Mouse (Mus musculus): ENCODE data around the gene Gm42742. TPM values are rescaled to one million over a fixed set of nuclear protein-coding genes. Genes with fewer than 3 reads are reported as not detected.

Gene Gm42742
- polyA plus RNA-seq, 1 experiment = 2.2 TPM

DNA sequence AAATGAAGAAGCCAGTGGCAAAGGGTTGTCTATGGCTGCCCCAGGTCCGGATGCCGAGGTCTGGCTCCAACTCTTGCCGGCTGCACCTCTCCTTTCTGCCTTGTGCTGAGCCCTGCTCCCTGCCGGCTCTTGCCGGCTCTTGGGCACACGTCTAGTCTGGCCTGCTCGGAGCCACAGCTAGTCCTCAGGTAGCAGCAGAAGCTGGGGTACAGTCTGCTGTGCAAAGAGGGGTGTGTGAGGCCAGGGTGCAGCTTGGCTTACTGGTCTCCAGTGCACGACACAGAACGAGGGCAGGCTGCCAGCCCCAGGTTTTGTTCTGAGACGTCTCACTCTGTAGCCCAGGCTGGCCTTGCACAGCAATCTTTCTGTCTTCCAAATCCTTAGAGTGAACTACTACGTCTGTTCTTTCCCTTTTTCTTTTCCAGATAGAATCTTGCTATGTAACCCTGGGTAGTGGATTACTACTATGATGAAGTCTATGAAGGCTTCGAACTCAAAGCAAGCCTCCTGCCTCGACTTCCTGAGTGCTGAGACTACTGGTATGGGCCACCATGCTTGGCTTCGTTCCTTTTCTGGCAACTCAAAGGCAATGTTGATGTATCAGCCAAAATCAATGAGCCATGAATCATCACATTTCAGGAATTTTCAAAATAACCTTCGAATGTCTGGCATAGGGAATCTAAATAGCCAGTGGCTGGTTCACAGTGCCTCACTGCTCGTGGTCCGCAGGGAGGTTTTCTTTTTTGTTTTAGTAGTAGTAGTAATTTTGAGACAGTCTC is 11.4 kb downstream of the Gm42742 start:
- no peaks in the 10 kb centered on the region for H3K9me3 ChIP-seq (replicated peaks; ENCODE audit: control insufficient read depth, insufficient read depth, low read length, poor library complexity, severe bottlenecking)
- H3K27me3 ChIP-seq (ENCODE audit: control insufficient read depth, insufficient read depth, low read length, poor library complexity, severe bottlenecking) = no peaks in the 10 kb centered on the region
- H3K4me3 ChIP-seq (ENCODE audit: low read depth, low read length) = no peak overlapping the region
- H3K27ac ChIP-seq (ENCODE audit: insufficient read depth, low read length) = peak overlapping the region; percentile 79
- no peaks in the 10 kb centered on the region for H3K36me3 ChIP-seq (ENCODE audit: control insufficient read depth, insufficient read depth, low read length, poor library complexity, severe bottlenecking)
- TF ChIP-seq POLR2A (IDR thresholded peaks at IDR 0.05; ENCODE audit: insufficient read depth, low read length) = no peak
- TF ChIP-seq CTCF (IDR thresholded peaks at IDR 0.05; ENCODE audit: low read depth, low read length) = no peak
- no peak for TF ChIP-seq EP300 (IDR thresholded peaks at IDR 0.05; ENCODE audit: insufficient read depth, low read depth, low read length)
- no peak overlapping the region for H3K9ac ChIP-seq (ENCODE audit: low read depth, poor library complexity, severe bottlenecking)
- H3K4me1 ChIP-seq (ENCODE audit: control insufficient read depth, insufficient read depth, low read length) = peaks cover 7% of the 10 kb centered on the region

DNA sequence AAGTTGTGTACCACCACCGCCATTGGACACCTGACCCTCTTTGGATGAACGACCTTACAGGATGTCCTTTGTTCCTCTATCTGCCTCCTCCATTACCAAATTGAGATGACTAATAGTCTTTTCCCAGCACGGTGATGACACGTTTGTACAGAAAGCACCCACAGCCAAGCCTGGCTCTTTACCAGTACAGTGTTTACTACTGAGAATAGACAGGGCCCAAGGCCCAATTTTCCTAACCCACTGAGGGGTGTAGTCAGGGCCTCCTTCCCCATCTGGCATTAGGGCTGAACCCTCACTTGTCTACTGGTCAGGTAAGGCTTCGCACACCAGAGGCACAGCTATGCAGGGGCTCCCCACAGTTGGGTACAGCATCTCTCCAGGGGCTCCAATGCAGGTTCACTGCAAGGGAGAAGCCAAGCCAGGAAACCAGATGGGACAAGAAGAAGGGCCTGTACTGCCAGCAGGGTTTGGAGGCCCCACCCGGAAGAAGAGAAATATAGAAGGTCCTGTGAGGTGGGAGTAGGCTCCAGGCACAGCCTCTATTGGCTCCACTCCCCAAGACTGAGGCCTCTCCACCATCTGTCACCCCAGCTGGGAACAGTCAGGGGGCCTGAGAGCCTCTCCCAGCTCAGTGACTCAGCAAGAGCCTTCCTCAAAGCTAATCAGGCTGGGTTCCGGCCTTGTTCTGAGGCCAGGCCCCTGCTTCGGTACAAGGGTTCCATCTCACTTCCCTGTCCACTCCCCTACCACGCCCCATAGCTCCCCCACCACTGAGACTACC is 12.5 kb downstream of the Gm42742 start:
- H3K4me3 ChIP-seq (ENCODE audit: low read depth, low read length) = no peak overlapping the region
- TF ChIP-seq CTCF (IDR thresholded peaks at IDR 0.05; ENCODE audit: low read depth, low read length) (no peak), EP300 (IDR thresholded peaks at IDR 0.05; ENCODE audit: insufficient read depth, low read depth, low read length) (peak; percentile 80), POLR2A (IDR thresholded peaks at IDR 0.05; ENCODE audit: insufficient read depth, low read length) (no peak)
- peaks cover 9% of the 10 kb centered on the region for H3K4me1 ChIP-seq (ENCODE audit: control insufficient read depth, insufficient read depth, low read length)
- H3K9ac ChIP-seq (ENCODE audit: low read depth, poor library complexity, severe bottlenecking) = no peak overlapping the region
- H3K27me3 ChIP-seq (ENCODE audit: control insufficient read depth, insufficient read depth, low read length, poor library complexity, severe bottlenecking) = no peaks in the 10 kb centered on the region
- no peaks in the 10 kb centered on the region for H3K9me3 ChIP-seq (replicated peaks; ENCODE audit: control insufficient read depth, insufficient read depth, low read length, poor library complexity, severe bottlenecking)
- H3K27ac ChIP-seq (ENCODE audit: insufficient read depth, low read length) = peak overlapping the region; percentile 79
- H3K36me3 ChIP-seq (ENCODE audit: control insufficient read depth, insufficient read depth, low read length, poor library complexity, severe bottlenecking) = no peaks in the 10 kb centered on the region

DNA sequence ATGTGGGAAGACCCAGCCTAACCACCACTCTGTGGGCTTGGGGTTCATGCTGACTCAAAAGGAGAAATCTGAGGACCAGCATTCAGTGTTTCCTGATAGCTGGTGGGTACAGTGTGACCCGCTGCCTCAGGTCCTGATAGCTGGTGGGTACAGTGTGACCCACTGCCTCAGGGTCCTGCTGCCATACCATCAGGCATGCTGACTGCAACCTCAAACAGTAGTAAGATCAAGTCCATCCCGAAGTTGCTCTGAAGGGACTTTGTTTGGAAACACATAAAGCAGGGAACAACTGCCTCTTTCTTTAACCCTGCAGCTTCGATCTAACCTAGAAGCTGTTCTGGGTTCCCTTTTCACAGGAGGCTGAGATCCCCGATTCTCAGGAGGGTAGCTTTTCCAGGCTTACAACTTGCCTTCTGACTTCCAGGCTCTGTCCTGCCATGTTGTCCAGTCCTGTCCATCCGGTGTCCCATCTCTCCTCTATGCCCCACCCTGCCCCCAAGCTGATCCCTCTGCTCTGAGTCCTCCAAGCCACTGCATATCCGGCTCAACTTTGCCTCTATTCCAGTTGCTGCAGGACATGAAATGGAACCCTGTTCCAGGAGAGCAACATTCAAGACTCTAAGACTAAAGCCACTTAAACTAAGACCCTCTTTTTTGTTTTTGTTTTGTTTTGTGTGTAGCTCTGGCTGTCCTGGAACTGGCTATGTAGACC is 13.4 kb downstream of the Gm42742 start:
- Histone ChIP-seq H3K4me3 (ENCODE audit: low read depth, low read length) (no peak overlapping the region), H3K9me3 (replicated peaks; ENCODE audit: control insufficient read depth, insufficient read depth, low read length, poor library complexity, severe bottlenecking) (no peaks in the 10 kb centered on the region), H3K27me3 (ENCODE audit: control insufficient read depth, insufficient read depth, low read length, poor library complexity, severe bottlenecking) (no peaks in the 10 kb centered on the region), H3K36me3 (ENCODE audit: control insufficient read depth, insufficient read depth, low read length, poor library complexity, severe bottlenecking) (no peaks in the 10 kb centered on the region), H3K4me1 (ENCODE audit: control insufficient read depth, insufficient read depth, low read length) (peaks cover 5% of the 10 kb centered on the region), H3K27ac (ENCODE audit: insufficient read depth, low read length) (peak overlapping the region; percentile 79), H3K9ac (ENCODE audit: low read depth, poor library complexity, severe bottlenecking) (no peak overlapping the region)
- TF ChIP-seq EP300 (IDR thresholded peaks at IDR 0.05; ENCODE audit: insufficient read depth, low read depth, low read length) = peak; percentile 57; the same call in 1 of the 2 replicates
- TF ChIP-seq POLR2A (IDR thresholded peaks at IDR 0.05; ENCODE audit: insufficient read depth, low read length) = no peak
- no peak for TF ChIP-seq CTCF (IDR thresholded peaks at IDR 0.05; ENCODE audit: low read depth, low read length)

DNA sequence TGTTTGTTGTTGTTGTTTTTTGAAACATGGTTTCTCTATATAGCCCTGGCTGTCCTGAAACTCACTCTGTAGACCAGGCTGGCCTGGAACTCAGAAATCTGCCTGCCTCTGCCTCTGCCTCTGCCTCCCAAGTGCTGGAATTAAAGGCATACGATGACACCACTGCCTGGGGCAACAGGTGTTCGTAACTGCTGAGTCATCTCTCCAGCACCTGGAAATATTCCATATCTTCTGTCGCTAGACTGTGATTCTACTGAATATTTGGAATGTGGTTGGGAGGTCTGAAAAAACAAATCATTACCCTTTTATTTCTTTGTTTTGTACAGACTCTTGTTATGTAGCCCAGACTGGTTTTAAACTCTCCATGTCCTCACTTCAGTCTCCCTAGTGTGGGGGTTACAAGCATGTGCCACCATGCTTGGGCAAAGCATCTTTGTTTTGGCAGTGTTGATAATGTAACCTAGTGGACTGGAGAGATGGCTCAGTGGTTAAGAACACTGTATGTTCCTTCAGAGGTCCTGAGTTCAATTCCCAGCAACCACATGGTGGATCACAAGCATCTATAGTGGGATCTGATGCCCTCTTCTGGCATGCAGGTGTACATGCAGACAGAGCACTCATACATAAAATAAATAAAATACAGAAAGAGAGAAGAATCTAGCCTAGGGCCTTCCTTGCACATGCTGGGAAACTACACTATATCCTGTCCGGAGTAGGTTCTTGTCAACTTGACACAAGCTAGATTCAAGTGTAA is 16.6 kb downstream of the Gm42742 start:
- Histone ChIP-seq H3K9ac (ENCODE audit: low read depth, poor library complexity, severe bottlenecking) (0 out of 2 replicates have a peak overlapping the region, but pooled peaks have one; percentile 34), H3K9me3 (replicated peaks; ENCODE audit: control insufficient read depth, insufficient read depth, low read length, poor library complexity, severe bottlenecking) (no peaks in the 10 kb centered on the region), H3K27me3 (ENCODE audit: control insufficient read depth, insufficient read depth, low read length, poor library complexity, severe bottlenecking) (no peaks in the 10 kb centered on the region), H3K36me3 (ENCODE audit: control insufficient read depth, insufficient read depth, low read length, poor library complexity, severe bottlenecking) (no peaks in the 10 kb centered on the region), H3K4me1 (ENCODE audit: control insufficient read depth, insufficient read depth, low read length) (peaks cover 4% of the 10 kb centered on the region), H3K4me3 (ENCODE audit: low read depth, low read length) (no peak overlapping the region), H3K27ac (ENCODE audit: insufficient read depth, low read length) (peak overlapping the region; percentile 74)
- TF ChIP-seq EP300 (IDR thresholded peaks at IDR 0.05; ENCODE audit: insufficient read depth, low read depth, low read length) = 0 out of 2 replicates have a peak, but pooled peaks have one; percentile 39
- no peak for TF ChIP-seq POLR2A (IDR thresholded peaks at IDR 0.05; ENCODE audit: insufficient read depth, low read length)

DNA sequence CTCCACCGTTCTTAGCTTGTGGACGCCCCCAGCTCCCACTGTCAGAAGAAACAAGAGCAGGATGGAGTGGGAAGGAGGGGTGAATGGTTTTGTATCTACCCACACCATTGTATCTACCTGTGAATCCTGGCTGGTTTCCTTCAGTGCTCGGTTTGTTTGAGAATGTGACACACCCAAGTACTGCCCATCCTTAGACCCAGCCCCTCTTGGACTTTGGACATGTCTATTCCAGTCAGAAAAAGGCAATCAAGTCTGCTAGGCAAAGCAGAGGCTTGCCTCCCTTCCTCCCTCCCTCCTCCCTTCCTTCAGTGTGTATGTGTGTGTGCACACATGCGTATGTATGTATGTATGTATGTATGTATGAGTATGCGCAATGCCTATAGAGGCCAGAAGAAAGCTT is 17.3 kb downstream of the Gm42742 start:
- Histone ChIP-seq H3K4me3 (ENCODE audit: low read depth, low read length) (peak overlapping the region; percentile 6; the same call in 1 of the 2 replicates), H3K9me3 (replicated peaks; ENCODE audit: control insufficient read depth, insufficient read depth, low read length, poor library complexity, severe bottlenecking) (no peaks in the 10 kb centered on the region), H3K4me1 (ENCODE audit: control insufficient read depth, insufficient read depth, low read length) (peaks cover 4% of the 10 kb centered on the region), H3K27ac (ENCODE audit: insufficient read depth, low read length) (peak overlapping the region; percentile 74), H3K36me3 (ENCODE audit: control insufficient read depth, insufficient read depth, low read length, poor library complexity, severe bottlenecking) (no peaks in the 10 kb centered on the region), H3K9ac (ENCODE audit: low read depth, poor library complexity, severe bottlenecking) (peak overlapping the region; percentile 34), H3K27me3 (ENCODE audit: control insufficient read depth, insufficient read depth, low read length, poor library complexity, severe bottlenecking) (no peaks in the 10 kb centered on the region)
- TF ChIP-seq POLR2A (IDR thresholded peaks at IDR 0.05; ENCODE audit: insufficient read depth, low read length) (no peak), EP300 (IDR thresholded peaks at IDR 0.05; ENCODE audit: insufficient read depth, low read depth, low read length) (no peak), CTCF (IDR thresholded peaks at IDR 0.05; ENCODE audit: low read depth, low read length) (no peak)

Measured in ES-Bruce4 (cell line).